Mouse (Mus musculus): ENCODE measurements at regions not wholly inside any gene's neighbourhood (a gene's known extent, or its start where the extent isn't known, plus 50 kb on each side); places are given as distances from the start of the nearest gene placed in this dataset.
A peak's percentile ranks its signal among the peaks of the same experiment; 100 is the strongest.
"Not testable (repeated sequence)": the region's sequence is repeated elsewhere in the genome, so short reads cannot be mapped to it uniquely, and the experiment has no call there.

DNA sequence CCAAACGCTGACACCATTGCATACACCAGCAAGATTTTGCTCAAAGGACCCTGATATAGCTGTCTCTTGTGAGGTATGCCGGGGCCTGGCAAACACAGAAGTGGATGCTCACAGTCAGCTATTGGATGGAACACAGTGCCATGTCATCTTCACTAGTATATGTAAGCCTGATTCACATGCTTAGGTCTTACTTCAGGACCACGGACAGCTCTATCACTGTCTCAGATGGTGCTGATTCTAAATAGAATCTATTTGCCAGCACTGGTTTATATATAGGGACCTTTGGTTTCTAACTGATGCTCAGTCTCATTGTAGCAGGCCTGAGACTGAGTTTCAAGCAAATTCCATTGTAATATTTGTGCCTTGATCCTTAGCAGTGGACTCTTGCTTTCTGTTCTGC is 248.8 kb downstream of the Arl6ip6 start:
- H3K9ac ChIP-seq (replicated peaks; ENCODE audit: low read depth, low read length); H3K4me1 ChIP-seq (ENCODE audit: control insufficient read depth, insufficient read depth, low read length); H3K27ac ChIP-seq (ENCODE audit: low read depth, low read length); H3K36me3 ChIP-seq (ENCODE audit: control insufficient read depth, insufficient read depth, low read length); H3K27me3 ChIP-seq (ENCODE audit: control insufficient read depth, insufficient read depth, low read length); ATAC-seq (ENCODE audit: low read depth); H3K4me2 ChIP-seq (ENCODE audit: low read depth, low read length); H3K9me3 ChIP-seq (ENCODE audit: control insufficient read depth, low read length); H3K4me3 ChIP-seq (ENCODE audit: low read depth, low read length): not testable (repeated sequence)
- 57% methylated on average over 3 of the region's 3 CpGs for WGBS

DNA sequence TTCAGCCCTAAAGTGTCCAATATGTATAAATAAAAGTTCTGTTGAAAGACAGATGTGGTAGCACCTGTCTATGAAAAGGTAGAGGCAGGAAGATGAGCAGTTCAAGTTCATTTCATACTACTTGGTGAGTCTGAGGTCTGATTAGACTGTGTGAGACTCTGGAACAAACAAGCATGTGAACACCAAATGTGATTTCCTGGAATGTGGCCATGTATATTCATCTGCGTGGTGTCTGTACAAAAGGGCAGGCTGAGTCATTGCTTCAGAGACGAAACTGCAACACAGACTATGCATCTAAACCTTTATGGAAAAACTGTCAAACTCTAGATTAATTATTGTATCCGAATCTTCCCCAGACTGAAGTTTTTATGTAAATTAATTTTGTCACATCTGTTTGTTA is 268.7 kb downstream of the Arl6ip6 start:
- H3K27me3 ChIP-seq (ENCODE audit: control insufficient read depth, insufficient read depth, low read length) = no peaks in the 10 kb centered on the region
- no peak for ATAC-seq (ENCODE audit: low read depth)
- H3K4me1 ChIP-seq (ENCODE audit: control insufficient read depth, insufficient read depth, low read length) = no peaks in the 10 kb centered on the region
- H3K9me3 ChIP-seq (ENCODE audit: control insufficient read depth, low read length) = no peaks in the 10 kb centered on the region
- no peak overlapping the region for H3K4me2 ChIP-seq (ENCODE audit: low read depth, low read length)
- no peaks in the 10 kb centered on the region for H3K36me3 ChIP-seq (ENCODE audit: control insufficient read depth, insufficient read depth, low read length)
- H3K27ac ChIP-seq (ENCODE audit: low read depth, low read length) = no peak overlapping the region
- 77% methylated on average over 3 of the region's 3 CpGs for WGBS
- no peak overlapping the region for H3K9ac ChIP-seq (replicated peaks; ENCODE audit: low read depth, low read length)
- H3K4me3 ChIP-seq (ENCODE audit: low read depth, low read length) = no peak overlapping the region

DNA sequence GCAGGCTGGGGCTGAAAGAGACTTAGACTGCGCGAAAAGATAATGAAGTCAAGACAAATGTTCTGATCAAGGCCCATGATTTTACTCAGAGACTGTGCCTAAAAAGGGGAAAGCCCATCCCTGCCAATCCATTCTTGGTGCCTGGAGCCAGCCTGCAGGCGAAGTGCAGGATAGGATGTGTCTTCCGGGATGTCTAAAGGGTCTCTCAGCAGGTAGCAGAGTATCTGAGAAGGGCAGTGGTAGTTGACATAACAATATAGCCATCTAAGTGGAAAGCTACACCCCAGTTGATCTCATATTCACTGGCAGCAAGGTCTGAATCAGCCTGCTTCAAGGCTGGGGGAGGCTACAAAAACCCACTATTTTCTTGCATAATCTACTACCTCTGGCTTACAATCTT is 282.9 kb downstream of the Arl6ip6 start:
- 83% methylated on average over 4 of the region's 4 CpGs for WGBS
- H3K27ac ChIP-seq (ENCODE audit: low read depth, low read length) = no peak overlapping the region

DNA sequence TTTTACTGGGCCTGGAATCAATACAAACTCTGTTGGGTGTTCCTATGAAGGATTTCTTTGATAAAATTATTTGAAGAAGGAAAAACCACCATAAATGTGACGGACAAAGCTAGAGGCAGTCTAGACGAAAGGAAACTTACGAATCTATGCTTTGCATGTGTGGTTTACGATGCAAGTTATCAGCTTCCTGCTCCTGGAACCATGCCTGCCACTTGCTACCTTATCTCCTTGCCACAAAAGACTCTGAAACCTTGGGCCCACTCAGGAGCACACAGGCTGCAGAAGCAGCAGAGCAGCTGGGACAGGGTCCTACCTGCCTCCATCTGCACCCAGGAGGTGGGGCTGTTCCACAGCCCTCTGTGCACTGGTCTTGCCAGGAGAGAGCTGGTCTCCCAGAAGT is 287.5 kb downstream of the Arl6ip6 start:
- H3K36me3 ChIP-seq (ENCODE audit: control insufficient read depth, insufficient read depth, low read length); H3K27ac ChIP-seq (ENCODE audit: low read depth, low read length); H3K9me3 ChIP-seq (ENCODE audit: control insufficient read depth, low read length); ATAC-seq (ENCODE audit: low read depth); H3K9ac ChIP-seq (replicated peaks; ENCODE audit: low read depth, low read length); H3K27me3 ChIP-seq (ENCODE audit: control insufficient read depth, insufficient read depth, low read length); H3K4me3 ChIP-seq (ENCODE audit: low read depth, low read length); H3K4me2 ChIP-seq (ENCODE audit: low read depth, low read length); H3K4me1 ChIP-seq (ENCODE audit: control insufficient read depth, insufficient read depth, low read length): not testable (repeated sequence)
- WGBS = 90% methylated on average over 4 of the region's 4 CpGs

More for the DNA sequence above, 282.9 kb downstream of the Arl6ip6 start:
- Histone ChIP-seq H3K9ac (replicated peaks; ENCODE audit: low read depth, low read length) (no peak overlapping the region), H3K4me2 (ENCODE audit: low read depth, low read length) (no peak overlapping the region), H3K4me1 (ENCODE audit: control insufficient read depth, insufficient read depth, low read length) (no peaks in the 10 kb centered on the region), H3K9me3 (ENCODE audit: control insufficient read depth, low read length) (no peaks in the 10 kb centered on the region), H3K27me3 (ENCODE audit: control insufficient read depth, insufficient read depth, low read length) (no peaks in the 10 kb centered on the region), H3K36me3 (ENCODE audit: control insufficient read depth, insufficient read depth, low read length) (no peaks in the 10 kb centered on the region), H3K4me3 (ENCODE audit: low read depth, low read length) (no peak overlapping the region)
- no peak for ATAC-seq (ENCODE audit: low read depth)

DNA sequence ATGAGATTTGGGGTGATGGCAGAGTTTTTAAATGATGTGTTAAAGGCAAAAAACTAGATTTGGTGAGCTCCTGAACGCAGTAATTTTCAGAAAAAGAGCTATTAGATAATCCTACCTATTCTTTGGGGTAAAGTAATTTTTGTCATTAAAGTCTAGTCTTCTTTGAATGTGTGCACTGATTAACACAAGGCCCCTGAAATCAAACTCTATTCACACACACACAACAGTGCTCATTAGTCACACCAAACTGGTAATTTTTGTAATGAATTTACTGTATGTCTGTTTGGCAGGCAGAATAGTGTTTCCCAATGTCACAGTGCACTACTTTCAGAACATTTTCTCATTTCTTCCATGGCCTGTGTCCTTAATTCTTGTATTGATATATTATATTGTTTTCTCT is 296.8 kb downstream of the Arl6ip6 start:
- 0 out of 2 replicates have a peak, but pooled peaks cover 3% of the 10 kb centered on the region for H3K4me1 ChIP-seq (ENCODE audit: control insufficient read depth, insufficient read depth, low read length)
- no peak overlapping the region for H3K4me2 ChIP-seq (ENCODE audit: low read depth, low read length)
- ATAC-seq (ENCODE audit: low read depth) = no peak
- WGBS = 92% methylated on average over 1 of the region's 1 CpGs
- H3K9ac ChIP-seq (replicated peaks; ENCODE audit: low read depth, low read length) = no peak overlapping the region
- H3K27me3 ChIP-seq (ENCODE audit: control insufficient read depth, insufficient read depth, low read length) = no peaks in the 10 kb centered on the region
- no peak overlapping the region for H3K27ac ChIP-seq (ENCODE audit: low read depth, low read length)
- H3K36me3 ChIP-seq (ENCODE audit: control insufficient read depth, insufficient read depth, low read length) = no peaks in the 10 kb centered on the region
- no peak overlapping the region for H3K4me3 ChIP-seq (ENCODE audit: low read depth, low read length)
- no peaks in the 10 kb centered on the region for H3K9me3 ChIP-seq (ENCODE audit: control insufficient read depth, low read length)

DNA sequence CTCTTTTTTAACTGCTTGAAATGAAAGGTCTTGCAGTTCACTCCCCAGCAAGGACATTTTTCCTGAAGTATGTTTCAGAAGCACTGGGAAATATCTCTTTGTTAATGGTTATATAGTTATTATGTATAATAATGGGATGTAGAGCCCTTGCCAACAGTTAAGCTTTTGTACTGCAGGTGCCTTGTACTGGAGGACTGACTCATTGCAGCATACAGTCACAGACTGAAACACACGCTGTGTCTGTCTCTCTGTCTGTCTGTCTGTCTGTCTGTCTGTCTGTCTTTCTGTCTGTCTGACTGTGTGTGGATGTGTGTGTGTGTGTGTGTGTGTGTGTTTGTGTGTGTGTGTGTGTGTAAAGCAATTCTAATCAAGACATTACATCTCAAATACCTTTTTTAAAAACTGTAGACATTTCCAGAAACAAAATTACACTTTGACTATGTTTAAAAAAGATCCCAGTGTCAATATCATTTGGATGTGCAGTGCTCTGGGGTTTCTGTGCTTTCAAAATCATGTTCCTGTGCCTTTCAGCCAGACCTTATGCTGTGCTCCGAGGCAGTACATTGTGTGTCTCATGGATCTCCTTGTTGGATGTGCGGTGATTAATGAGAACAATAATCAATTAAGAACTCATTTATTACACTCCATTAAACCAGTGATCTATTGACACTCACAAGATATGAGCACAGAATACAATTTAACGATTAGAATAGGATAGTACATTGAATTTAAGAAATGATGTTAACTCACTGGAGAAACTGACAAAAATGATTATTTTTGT is 299.5 kb downstream of the Arl6ip6 start:
- H3K36me3 ChIP-seq (ENCODE audit: control insufficient read depth, insufficient read depth, low read length) = no peaks in the 10 kb centered on the region
- no peak overlapping the region for H3K27ac ChIP-seq (ENCODE audit: low read depth, low read length)
- WGBS = 48% methylated on average over 4 of the region's 4 CpGs
- no peak overlapping the region for H3K9ac ChIP-seq (replicated peaks; ENCODE audit: low read depth, low read length)
- no peak overlapping the region for H3K4me3 ChIP-seq (ENCODE audit: low read depth, low read length)
- H3K9me3 ChIP-seq (ENCODE audit: control insufficient read depth, low read length) = no peaks in the 10 kb centered on the region
- peak; percentile 75 for ATAC-seq (ENCODE audit: low read depth)
- 0 out of 2 replicates have a peak, but pooled peaks cover 3% of the 10 kb centered on the region for H3K4me1 ChIP-seq (ENCODE audit: control insufficient read depth, insufficient read depth, low read length)
- H3K27me3 ChIP-seq (ENCODE audit: control insufficient read depth, insufficient read depth, low read length) = no peaks in the 10 kb centered on the region
- H3K4me2 ChIP-seq (ENCODE audit: low read depth, low read length) = no peak overlapping the region

DNA sequence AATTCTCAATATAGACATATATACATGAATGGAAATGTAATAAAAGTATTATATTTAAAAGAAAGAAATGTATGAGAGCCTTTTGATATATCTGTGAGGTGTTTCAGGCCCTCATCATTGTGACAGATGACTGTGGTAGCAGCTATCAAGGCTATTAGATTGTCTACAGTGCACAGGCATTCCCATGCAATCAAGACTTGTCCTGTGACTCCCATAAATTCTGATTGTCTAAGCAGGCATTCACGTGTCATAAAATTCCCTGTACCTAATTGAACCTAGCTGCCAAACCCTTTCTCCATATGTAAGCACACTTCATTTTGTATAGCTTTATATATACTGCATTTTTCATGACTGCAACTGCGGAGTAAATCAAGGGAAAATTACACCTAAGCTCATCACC is 301.3 kb downstream of the Arl6ip6 start:
- Histone ChIP-seq H3K36me3 (ENCODE audit: control insufficient read depth, insufficient read depth, low read length) (no peaks in the 10 kb centered on the region), H3K27ac (ENCODE audit: low read depth, low read length) (no peak overlapping the region), H3K4me3 (ENCODE audit: low read depth, low read length) (no peak overlapping the region), H3K9me3 (ENCODE audit: control insufficient read depth, low read length) (no peaks in the 10 kb centered on the region), H3K27me3 (ENCODE audit: control insufficient read depth, insufficient read depth, low read length) (no peaks in the 10 kb centered on the region), H3K4me1 (ENCODE audit: control insufficient read depth, insufficient read depth, low read length) (0 out of 2 replicates have a peak, but pooled peaks cover 3% of the 10 kb centered on the region), H3K4me2 (ENCODE audit: low read depth, low read length) (no peak overlapping the region), H3K9ac (replicated peaks; ENCODE audit: low read depth, low read length) (no peak overlapping the region)
- WGBS = 59% methylated on average over 2 of the region's 2 CpGs
- peak; percentile 78; the same call in 1 of the 2 replicates for ATAC-seq (ENCODE audit: low read depth)

DNA sequence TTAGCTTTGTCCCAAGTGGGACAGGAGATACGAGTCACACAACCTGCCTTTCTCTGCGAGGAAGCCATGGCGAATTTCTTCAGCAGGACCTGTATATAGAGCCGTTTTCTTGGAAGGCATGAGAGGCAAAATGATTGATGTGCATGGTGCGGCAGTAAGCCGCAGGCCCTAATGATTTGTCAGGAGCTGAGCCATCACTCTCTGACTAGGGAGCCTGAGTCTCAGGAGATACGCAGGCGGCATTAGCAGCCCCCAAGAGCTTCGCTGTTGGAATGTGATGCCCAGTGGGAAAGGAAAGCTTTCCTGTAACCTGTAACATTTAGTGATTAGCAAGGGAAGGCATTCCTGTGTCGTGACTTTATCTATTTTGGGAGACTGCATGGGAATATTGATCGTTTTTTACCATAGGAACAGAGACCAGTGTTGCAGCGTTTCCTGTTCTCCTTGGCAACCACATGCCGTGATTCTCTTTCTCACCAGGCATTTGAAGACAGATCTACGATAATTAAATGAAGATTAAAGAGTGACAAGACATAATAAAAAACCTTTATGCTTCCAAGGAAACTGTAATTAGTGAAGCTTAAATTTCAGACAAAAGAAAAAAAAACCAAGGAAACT is 310.2 kb downstream of the Arl6ip6 start:
- ATAC-seq (ENCODE audit: low read depth) = peak; percentile 88
- Histone ChIP-seq H3K4me3 (ENCODE audit: low read depth, low read length) (peak overlapping the region; percentile 16; the same call in 1 of the 2 replicates), H3K27ac (ENCODE audit: low read depth, low read length) (peak overlapping the region; percentile 46; the same call in 1 of the 2 replicates), H3K27me3 (ENCODE audit: control insufficient read depth, insufficient read depth, low read length) (no peaks in the 10 kb centered on the region), H3K36me3 (ENCODE audit: control insufficient read depth, insufficient read depth, low read length) (no peaks in the 10 kb centered on the region), H3K4me2 (ENCODE audit: low read depth, low read length) (peak overlapping the region; percentile 41), H3K4me1 (ENCODE audit: control insufficient read depth, insufficient read depth, low read length) (0 out of 2 replicates have a peak, but pooled peaks cover 5% of the 10 kb centered on the region), H3K9ac (replicated peaks; ENCODE audit: low read depth, low read length) (0 out of 2 replicates have a peak overlapping the region, but pooled peaks have one; percentile 7), H3K9me3 (ENCODE audit: control insufficient read depth, low read length) (no peaks in the 10 kb centered on the region)
- whole genome bisulfite sequencing = 25% methylated on average over 14 of the region's 14 CpGs

DNA sequence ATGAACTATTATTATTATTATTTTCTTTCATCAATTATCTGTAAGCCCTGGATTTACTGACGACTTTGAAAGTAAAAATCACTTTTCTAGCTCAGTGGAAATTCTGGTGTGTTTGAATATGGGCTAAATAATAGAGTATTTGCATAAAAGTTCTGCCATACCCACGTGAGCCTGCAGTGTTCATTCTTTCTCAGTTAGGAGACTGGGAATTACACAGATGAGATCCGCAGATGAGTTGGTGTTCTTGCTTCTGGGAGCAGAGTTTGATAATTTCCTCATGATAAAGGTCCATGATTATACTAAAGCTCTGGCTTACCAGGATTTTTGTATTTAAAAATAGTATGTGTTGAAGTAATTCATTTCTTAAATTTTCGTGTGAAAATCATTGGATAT is 310.7 kb downstream of the Arl6ip6 start:
- H3K27ac ChIP-seq (ENCODE audit: low read depth, low read length) = no peak overlapping the region
- H3K36me3 ChIP-seq (ENCODE audit: control insufficient read depth, insufficient read depth, low read length) = no peaks in the 10 kb centered on the region
- H3K9ac ChIP-seq (replicated peaks; ENCODE audit: low read depth, low read length) = no peak overlapping the region
- H3K9me3 ChIP-seq (ENCODE audit: control insufficient read depth, low read length) = no peaks in the 10 kb centered on the region
- no peak overlapping the region for H3K4me2 ChIP-seq (ENCODE audit: low read depth, low read length)
- H3K4me1 ChIP-seq (ENCODE audit: control insufficient read depth, insufficient read depth, low read length) = 0 out of 2 replicates have a peak, but pooled peaks cover 5% of the 10 kb centered on the region
- ATAC-seq (ENCODE audit: low read depth) = no peak
- H3K27me3 ChIP-seq (ENCODE audit: control insufficient read depth, insufficient read depth, low read length) = no peaks in the 10 kb centered on the region
- H3K4me3 ChIP-seq (ENCODE audit: low read depth, low read length) = no peak overlapping the region
- WGBS = 57% methylated on average over 4 of the region's 4 CpGs

Measured in neural tube, embryonic 14.5 days (tissue).